Mouse (Mus musculus) bone marrow, adult 2 months (tissue): ENCODE data around the gene Rhof. TPM values are rescaled to one million over a fixed set of nuclear protein-coding genes. Genes with fewer than 3 reads are reported as not detected.

Source experiments
- H3K27ac ChIP-seq: fragments of 200-500 bp; 2 replicates; pipeline ENCODE4 v1.5.1; 2012; ENCODE audit warnings: low read depth, mild to moderate bottlenecking, control low read depth, inconsistent platforms, low read length; ENCODE audit not compliant: control insufficient read depth, poor library complexity, insufficient read depth
- H3K4me1 ChIP-seq: fragments of 200-500 bp; 2 replicates; pipeline ENCODE4 v1.6.1; 2011; ENCODE audit warnings: low read length; ENCODE audit not compliant: control insufficient read depth, insufficient read depth
- H3K4me3 ChIP-seq: fragments of 200-500 bp; replicated peaks from 2 replicates; pipeline ENCODE3; 2011; ENCODE audit warnings: mild to moderate bottlenecking, low read depth, low read length, control low read depth; ENCODE audit not compliant: control insufficient read depth
- CTCF ChIP-seq: fragments of 200-500 bp; IDR thresholded peaks from 2 replicates; pipeline ENCODE4 v1.5.1; 2011; ENCODE audit warnings: low read length, control low read depth; ENCODE audit not compliant: control insufficient read depth, insufficient read depth
- POLR2A ChIP-seq: fragments of 200-500 bp; IDR thresholded peaks from 2 replicates; pipeline ENCODE4 v1.6.1; 2011; ENCODE audit warnings: low read depth, mild to moderate bottlenecking, control low read depth, low read length, borderline replicate concordance; ENCODE audit not compliant: control insufficient read depth
- WGBS: fragments of 180-500 bp; shearing (Covaris S2); methylation state at CpG from one replicate; pipeline ENCODE4 v1.1.7; 2018; 5-methylcytosine and 5-hydroxymethylcytosine counted together
- polyA plus RNA-seq: library from polyadenylated mRNA; stranded (reverse); fragments of >200 nt; gene quantifications from 2 replicates; pipeline ENCODE4 v1.2.4, GENCODE M21; 2011; ENCODE audit warnings: low replicate concordance; ENCODE audit not compliant: missing spikeins, insufficient read depth, insufficient read length

Rhof gene
- polyA plus RNA-seq, 1 experiment = 7.2 TPM

DNA sequence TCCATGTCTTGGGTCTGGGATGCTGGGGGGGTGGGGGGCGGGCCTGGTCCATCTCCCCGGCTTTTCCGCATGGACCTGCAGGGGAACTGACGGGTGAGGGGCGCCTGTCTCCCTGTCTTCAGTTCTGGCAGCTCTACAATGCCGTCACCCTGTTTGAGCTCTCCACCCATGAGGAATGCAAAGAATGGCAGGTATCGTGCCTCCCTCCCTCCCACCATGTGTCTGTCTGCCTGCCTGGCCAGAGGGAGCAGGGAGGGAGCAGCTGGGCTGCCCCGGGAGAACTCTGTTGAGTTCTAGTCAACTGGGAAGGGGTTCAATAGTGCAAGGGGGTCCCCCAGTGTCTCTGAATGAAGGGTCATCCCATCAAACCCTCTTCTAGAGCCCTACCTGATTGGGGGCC, 16.4 kb downstream of the Rhof start:
- no peaks in the 10 kb centered on the region for H3K4me1 ChIP-seq
- no peak overlapping the region for H3K4me3 ChIP-seq
- 89% methylated on average over 8 of the region's 8 CpGs for WGBS
- H3K27ac ChIP-seq = no peak overlapping the region
- TF ChIP-seq POLR2A = no peak
- TF ChIP-seq CTCF = no peak

GRCm38 (mm10) chr5:123114924-123115323, 17.6 kb downstream of the Rhof start:
- Histone ChIP-seq H3K4me1 (no peaks in the 10 kb centered on the region), H3K27ac (no peak overlapping the region), H3K4me3 (no peak overlapping the region)
- 71% methylated on average over 7 of the region's 7 CpGs for WGBS
- TF ChIP-seq CTCF = peak; percentile 39; the same call in 1 of the 2 replicates
- no peak for TF ChIP-seq POLR2A

GRCm38 (mm10) chr5:123114109-123114508, 18.4 kb downstream of the Rhof start:
- TF ChIP-seq CTCF (no peak), POLR2A (no peak)
- H3K4me1 ChIP-seq = no peaks in the 10 kb centered on the region
- H3K27ac ChIP-seq = no peak overlapping the region
- H3K4me3 ChIP-seq = no peak overlapping the region
- 79% methylated on average over 11 of the region's 11 CpGs for WGBS

DNA sequence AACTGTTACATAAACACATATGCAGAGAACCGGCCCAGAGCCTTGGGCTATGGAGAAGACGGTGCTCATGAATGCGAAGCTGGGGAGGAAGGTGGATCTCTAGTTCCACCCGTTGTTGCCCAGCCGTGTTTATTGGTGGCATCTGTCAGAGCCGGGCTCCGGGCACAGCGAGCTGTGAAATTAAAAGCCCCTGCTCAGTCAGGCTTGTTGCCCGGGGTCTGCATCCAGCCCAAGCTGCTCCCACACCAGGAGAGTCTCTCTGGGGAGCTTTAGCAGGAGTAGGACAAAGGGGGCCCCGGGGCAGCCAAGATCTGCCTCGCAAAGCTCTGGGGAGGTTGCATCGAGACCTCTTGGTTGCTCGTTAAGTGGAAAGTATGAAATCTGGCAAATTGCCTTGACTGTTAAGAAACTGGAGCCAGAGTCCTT, 22.2 kb downstream of the Rhof start:
- Histone ChIP-seq H3K4me3 (no peak overlapping the region), H3K4me1 (no peaks in the 10 kb centered on the region), H3K27ac (no peak overlapping the region)
- no peak for TF ChIP-seq CTCF
- TF ChIP-seq POLR2A = no peak
- WGBS = 85% methylated on average over 13 of the region's 13 CpGs

- WGBS = 88% methylated on average over 13 of the region's 13 CpGs
- Histone ChIP-seq H3K4me1 (no peaks in the 10 kb centered on the region), H3K27ac (no peak overlapping the region), H3K4me3 (no peak overlapping the region)
- TF ChIP-seq CTCF (no peak), POLR2A (no peak)
Measured at GRCm38 (mm10) chr5:123109452-123110203, 22.9 kb downstream of the Rhof start.

- Histone ChIP-seq H3K4me1 (no peaks in the 10 kb centered on the region), H3K27ac (no peak overlapping the region), H3K4me3 (no peak overlapping the region)
- TF ChIP-seq CTCF (no peak), POLR2A (no peak)
- 88% methylated on average over 6 of the region's 6 CpGs for WGBS
Measured at GRCm38 (mm10) chr5:123104769-123105168, 27.7 kb downstream of the Rhof start.

DNA sequence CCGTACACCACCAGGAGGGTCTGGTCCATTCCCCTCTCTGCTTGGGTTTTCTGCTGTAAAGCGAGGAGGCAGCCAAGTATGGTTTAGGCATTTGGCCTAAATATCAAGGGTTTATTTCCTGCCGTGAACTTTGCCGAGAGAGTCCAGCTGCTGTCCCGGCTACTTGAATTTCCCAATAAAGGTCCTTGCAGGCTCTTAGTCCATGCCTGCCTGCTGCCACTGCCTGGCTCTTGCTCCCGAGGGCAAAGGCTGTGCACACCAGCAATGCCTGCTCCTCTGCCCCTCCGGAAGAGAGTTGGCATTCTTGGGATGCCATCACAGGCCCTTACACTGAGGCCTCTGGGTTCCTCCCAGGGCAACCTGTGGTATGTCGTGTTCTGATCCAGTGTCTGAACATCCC, 28.9 kb downstream of the Rhof start:
- Histone ChIP-seq H3K4me1 (no peaks in the 10 kb centered on the region), H3K4me3 (no peak overlapping the region), H3K27ac (no peak overlapping the region)
- no peak for TF ChIP-seq CTCF
- TF ChIP-seq POLR2A = no peak
- WGBS = 94% methylated on average over 8 of the region's 8 CpGs

DNA sequence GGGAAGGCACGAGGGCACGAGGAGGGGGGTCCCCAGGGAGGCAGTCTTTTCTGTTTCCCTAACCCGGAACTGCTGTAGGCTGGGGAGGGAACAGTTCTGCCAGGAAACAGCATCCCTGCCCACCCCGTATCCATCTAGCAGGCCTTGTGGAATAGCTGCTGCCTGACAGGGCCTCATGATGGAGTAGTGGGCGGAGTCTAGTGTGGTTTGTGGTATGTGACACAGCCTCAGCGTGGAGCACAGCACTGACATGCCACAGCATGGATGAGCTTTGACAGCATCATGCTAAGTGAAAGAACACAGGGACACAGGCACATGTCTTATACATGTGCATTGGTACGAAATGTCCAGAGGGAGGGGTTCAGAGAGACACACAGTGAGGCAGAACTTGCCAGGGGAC, 30.1 kb downstream of the Rhof start:
- Histone ChIP-seq H3K4me3 (no peak overlapping the region), H3K4me1 (no peaks in the 10 kb centered on the region), H3K27ac (no peak overlapping the region)
- no peak for TF ChIP-seq CTCF
- TF ChIP-seq POLR2A = no peak
- WGBS = 58% methylated on average over 7 of the region's 7 CpGs
